Mouse (Mus musculus) left cerebral cortex, adult 8-10 months (tissue): ENCODE data around the gene Pet2. TPM values are rescaled to one million over a fixed set of nuclear protein-coding genes. Genes with fewer than 3 reads are reported as not detected.

Experiments
- DNase-seq, 2 experiments: peaks; one replicate each; pipeline ENCODE4 v3.0.0; 2022; ENCODE audit warnings: low spot score in 2 of 2
- total RNA-seq, 4 experiments: library from RNA; stranded (reverse); gene quantifications; 2 replicates each; pipeline ENCODE4 v1.2.4; 2022

Pet2 gene
- not detected for total RNA-seq

DNA sequence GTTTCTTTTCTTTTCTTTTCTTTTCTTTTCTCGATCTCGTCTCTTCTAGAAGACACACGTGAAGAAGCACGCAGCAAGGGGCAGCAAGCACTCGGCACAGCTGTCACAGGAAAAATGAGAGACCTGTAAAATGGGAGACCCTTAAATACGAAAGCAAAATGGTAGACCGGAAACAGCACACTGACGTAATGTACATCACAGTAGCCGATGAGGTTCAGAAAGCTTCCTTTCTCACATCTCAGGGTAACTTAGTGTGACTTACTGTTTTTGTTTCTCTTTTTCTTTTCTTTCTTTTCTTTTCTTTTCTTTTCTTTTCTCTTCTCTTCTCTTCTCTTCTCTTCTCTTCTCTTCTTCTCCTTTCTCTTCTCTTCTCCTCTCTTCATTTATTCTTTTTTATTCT is at the start of gene Pet2:
Gene Pet2 (minus strand): TSS at position 101 of the 400 bp plus-strand sequence.
- no peak for DNase-seq
